Mouse (Mus musculus) thymus, adult 18-20 months (tissue): ENCODE results near the gene Slc25a21.
A peak's percentile ranks its signal among the peaks of the same experiment; 100 is the strongest.

ENCODE experiments used
- DNase-seq, 2 experiments: peaks; one replicate each; pipeline ENCODE4 v3.0.0; 2022; ENCODE audit warnings: mixed read lengths in 2 of 2

The Slc25a21 gene

DNA sequence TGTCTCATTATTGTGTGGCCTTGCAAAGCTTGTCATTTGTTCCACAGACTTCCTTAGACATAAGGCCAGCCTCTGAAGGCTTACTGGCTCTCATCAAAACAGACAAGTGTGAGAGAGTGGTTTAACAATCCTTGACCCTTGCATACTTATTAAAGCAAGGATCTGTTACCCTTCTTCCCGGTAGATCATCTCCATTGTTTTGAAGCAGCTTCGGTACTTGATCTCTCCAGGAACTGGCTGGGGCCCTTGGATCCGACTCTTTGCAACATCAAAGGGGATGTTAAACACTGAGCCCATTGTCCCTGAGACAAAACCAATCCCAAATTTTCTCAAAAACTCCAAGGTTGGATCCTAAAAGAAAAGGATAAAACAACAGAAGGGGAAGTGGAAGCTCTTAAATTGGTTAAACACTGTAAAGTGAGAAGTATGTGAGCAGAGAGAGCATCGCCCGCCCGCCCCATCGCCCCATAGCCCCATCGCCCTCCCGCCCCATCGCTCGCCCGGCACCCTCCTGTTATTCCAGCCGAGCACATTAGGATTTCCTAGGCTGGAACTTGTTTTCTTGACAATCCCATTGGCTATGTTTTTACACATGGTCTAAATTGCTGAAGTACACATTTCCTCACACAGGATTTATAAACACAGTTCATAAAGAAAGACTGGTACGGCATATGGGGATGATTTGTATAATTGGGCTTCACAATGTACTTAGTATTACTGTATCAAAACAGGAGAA is 479.1 kb downstream of the Slc25a21 start:
- no peak for DNase-seq

DNA sequence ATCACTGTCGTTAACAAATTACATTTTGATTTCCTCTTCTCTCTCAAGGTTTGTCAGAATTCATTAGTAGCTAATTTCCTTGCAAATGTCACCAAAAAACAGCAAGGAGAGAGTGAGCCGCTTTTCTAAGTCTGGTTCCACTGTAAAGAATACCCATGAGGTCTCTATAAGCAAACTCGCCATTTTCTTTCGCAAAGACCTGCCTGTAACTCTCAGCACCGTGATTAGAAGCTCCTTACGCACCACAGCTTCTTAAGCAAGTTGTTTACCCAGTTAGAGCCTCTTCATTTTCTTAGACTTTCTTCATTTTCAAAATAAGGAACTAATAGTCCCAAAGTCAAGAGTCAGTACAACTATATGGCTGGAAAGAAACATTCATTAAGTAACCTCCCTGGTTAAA is 496.3 kb downstream of the Slc25a21 start:
- DNase-seq = no peak

DNA sequence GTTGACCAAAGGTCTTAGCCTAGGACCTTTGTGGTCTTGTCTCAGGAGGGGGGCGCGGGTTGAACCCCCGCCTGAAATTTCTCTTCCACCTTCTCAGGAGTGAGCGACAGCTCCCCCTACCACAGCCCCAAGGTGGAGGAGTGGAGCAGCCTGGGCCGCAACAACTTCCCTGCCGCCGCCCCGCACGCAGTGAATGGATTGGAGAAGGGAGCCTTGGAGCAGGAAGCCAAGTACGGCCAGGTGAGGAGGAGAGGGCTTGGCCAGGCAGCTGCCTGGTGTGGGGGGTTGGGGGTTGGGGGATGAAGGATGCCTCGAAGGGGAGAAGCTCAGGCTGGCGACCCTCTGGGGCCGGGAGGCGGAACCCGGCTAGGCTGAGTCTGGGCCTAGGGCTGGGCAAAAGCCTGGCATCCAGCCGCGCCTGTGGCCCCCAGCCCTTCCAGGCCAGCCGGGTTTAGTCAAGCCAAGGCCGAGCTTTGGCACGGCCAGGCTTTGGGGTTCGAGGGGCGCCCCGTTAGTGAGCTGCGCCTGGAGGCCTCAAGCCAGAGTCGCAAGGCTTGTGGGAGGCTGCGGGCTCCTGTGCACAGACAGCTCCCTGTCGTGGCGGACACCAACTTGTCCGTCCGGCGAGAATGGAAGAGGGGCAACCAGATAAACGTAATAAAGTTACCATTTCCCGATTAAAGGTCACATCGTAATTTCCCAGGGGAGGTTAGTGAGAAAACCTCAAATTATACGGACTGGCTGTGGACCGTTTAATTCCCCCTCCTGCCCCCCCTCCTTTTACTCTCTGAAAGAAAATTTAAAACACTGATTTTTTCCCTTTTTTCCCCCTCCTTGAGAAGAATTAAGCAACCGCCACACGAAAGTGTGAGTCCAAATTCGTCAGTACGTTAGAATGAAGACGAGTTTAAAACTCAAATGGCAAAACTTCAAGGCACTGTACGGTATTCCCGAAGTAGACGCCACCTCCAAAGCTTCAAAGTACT is 497.1 kb downstream of the Slc25a21 start:
- DNase-seq = no peak

DNA sequence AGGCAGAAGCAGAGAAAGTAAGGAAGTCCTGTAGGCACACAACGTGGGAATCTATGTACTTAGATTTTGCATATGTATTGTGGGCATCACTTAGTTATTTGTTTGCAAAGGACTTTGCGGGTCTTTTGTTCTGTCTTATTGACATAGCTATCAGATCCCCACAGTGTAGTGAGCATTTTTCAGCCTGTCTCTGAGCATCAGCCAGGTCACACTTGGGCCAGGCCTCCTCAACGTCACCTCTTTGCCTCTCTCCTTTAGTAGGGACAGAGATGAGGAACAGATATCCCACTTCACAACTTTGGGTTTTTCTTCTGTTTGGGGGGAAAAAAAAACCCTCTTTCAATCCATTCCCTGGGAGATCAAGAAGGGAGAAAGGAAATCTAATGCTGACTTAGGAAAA is 497.9 kb downstream of the Slc25a21 start:
- no peak for DNase-seq

DNA sequence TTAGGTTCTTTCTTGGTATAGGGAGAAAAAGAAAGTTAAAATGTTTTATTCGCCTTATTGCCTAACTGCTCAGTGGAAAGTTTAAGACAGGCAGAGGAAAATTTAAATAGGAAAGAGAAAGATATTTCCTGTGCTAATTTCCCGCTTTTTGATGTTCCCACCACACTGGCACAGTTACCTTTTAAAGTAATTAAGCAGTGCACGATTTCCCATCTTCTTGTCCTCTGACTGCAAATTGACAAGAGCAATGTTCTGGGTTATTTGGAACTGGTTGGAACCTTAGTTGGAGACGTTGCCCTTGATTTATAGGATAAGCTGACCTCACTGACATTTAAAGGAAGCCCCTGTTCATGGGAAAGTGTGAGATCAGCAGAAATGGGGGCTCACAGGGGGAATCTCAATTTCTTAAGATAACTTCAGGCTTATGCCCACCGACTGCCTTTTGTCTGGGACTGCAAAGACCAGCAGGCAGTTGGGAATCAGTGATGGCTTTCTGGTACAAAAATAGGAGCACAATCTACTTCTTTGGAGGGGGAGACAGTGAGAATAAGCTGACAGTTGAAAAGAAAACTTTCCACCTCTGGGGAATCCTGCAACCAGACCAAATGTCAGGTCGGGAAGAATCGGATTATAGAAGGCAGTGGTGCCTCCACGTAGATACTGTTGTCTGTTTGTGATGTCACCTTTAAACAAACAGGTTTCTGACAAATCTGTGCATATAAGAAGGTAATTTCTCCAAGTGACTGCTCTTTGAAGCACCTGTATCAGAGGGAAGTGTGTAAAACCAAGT is 498.9 kb downstream of the Slc25a21 start:
- DNase-seq = no peak

DNA sequence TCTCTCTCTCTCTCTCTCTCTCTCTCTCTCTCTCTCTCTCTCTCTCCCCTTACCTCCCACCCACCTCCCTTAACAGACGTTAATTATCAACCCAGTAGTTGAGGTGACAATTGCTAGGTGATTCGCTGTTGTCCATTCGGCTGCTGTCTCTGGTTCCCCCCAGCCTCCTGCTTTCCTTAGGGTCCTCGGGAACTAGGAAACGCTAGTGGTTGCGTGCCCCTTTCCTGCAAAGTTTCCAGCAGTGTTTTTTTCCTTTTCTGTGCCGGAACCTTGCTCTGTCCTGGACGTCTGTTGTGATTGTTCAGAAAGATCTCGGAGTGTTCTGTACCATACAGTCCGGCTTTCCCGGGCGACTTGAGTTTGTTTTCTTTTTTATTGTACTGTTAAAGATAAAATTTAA is 499.5 kb downstream of the Slc25a21 start:
- no peak for DNase-seq

DNA sequence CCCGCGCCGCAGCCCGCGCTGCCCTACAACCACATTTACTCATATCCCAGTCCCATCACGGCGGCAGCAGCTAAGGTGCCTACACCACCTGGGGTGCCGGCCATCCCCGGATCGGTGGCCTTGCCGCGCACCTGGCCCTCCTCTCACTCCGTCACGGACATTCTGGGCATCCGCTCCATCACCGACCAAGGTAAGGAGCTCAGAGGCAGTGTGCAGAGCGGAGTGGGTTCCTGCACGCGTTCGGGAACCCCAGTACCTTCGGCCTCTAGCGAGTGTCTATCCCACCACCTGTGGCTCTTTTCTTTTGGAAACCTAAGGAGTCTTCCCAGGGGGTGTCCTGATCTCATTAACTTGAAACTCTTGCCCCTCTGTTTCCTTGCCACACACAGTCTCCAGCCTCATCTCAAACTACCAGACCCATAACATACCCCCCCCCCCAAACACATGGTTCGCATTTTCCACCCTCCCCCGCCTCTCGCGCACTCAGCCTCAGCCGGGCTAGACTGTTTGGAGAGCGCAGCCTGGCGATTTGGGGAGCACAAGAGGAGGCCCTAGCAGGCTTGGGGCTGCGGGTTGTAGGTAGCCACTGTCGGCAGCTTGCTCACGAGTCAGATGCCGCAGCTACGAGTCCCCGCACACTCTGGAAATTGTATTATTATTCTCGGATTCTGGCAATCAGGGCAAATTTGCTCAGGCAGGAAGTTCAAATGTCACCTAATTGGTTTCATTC is 500.1 kb downstream of the Slc25a21 start:
- no peak for DNase-seq

DNA sequence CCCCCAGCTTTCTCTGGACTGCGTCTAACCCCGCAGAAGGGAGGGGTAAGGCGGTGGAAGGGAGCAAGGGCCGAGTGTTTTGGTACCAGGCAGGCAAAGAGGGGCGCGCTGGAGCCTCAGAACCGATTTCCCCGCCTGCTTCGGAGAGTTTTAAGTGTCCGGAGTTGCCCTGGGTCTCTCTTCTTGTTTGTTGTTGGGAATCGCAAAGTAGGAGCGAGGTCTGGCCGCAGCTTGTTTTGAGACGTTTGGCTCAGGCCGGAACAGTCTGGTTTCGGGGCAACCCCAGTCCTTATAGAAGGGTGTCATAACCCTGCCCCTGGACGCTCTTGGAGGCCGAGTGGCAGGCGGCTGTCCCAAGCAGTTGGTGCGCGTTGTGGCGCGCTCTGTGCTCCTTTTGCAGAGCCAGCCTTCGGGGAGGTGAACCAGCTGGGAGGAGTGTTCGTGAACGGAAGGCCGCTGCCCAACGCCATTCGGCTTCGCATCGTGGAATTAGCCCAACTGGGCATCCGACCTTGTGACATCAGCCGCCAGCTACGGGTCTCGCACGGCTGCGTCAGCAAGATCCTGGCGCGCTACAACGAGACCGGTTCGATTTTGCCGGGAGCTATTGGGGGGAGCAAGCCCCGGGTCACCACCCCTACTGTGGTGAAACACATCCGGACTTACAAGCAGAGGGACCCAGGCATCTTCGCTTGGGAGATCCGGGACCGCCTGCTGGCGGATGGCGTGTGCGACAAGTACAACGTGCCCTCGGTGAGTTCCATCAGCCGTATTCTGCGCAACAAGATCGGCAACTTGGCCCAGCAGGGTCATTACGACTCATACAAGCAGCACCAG is 500.9 kb downstream of the Slc25a21 start:
- DNase-seq = no peak

DNA sequence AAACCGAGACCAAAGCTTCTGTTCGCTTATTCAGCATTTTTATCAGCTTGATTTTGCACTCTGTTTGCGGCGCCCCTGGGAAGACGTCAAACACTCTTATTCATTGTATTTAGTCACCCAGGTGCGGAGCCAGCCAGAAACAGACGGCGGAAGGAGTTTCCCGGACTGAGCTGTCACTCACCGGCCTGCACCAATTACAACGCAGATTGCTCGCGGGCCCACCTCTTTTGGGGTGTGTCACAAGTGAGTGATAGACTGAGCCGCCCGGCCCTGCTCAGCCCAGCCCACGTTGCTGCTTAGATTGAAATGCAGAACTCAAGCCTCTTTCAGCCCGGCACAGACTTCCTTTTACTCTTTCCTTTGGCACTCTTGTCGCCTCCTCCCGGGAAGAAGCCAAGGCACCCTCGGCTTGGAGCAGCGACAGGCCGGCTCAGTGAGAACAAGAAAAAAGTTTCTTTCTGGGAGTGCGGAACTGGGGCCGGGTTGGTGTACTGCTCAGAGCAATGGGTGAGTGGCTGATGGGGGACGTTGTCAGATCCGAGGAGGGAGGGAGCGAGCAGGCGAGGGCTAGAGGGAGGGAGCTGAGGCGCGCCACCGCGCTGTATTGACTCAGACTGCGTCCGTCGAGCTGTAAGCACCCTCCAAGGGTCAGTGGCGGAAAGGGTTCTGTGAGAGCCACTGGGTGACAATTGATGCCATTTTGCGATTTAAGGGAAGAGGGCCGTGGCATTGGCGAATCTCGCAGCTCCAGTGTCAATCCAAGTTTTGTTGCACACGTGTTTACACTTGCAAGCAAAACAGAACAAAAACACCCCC is 501.7 kb downstream of the Slc25a21 start:
- peak in 1 of 2 experiments; percentile 17 for DNase-seq

DNA sequence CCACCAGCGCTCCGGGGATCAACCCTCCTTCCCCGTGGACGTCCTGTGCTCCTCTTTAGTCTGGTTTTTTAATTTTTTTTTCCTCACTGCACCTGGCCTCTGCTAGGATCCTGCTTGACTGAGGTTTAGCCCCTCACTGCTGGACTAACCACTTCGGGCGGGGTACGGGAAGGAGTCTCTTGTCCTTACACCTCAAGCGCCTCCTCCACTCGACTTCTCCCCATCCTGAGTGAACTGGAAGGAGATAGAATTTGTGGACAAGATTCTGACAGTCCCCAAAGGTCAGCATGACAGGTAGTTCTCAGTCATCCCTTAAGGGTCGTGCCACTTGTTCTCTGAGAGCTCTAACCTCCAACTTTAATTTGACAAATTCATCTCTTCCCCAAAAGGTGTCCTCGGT is 502.3 kb downstream of the Slc25a21 start:
- no peak for DNase-seq

DNA sequence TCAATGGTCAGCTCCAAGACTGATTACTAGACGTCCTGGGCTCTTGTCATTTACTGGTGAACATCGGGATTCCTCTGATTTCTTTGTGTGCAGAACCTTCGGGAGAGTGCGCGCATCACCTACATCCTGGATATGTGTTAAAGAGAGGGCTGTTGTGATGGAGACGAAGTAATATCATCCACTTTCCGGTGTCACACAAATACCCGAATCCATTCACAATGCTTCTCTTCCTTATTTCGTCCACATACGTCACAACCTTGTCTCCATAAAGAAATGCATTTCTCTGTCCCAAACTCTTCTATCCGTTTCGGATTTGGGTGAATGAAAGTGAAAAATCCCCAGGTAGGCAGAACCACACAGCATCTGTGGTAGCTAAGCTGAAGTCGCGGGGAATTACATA is 502.9 kb downstream of the Slc25a21 start:
- DNase-seq = no peak

DNA sequence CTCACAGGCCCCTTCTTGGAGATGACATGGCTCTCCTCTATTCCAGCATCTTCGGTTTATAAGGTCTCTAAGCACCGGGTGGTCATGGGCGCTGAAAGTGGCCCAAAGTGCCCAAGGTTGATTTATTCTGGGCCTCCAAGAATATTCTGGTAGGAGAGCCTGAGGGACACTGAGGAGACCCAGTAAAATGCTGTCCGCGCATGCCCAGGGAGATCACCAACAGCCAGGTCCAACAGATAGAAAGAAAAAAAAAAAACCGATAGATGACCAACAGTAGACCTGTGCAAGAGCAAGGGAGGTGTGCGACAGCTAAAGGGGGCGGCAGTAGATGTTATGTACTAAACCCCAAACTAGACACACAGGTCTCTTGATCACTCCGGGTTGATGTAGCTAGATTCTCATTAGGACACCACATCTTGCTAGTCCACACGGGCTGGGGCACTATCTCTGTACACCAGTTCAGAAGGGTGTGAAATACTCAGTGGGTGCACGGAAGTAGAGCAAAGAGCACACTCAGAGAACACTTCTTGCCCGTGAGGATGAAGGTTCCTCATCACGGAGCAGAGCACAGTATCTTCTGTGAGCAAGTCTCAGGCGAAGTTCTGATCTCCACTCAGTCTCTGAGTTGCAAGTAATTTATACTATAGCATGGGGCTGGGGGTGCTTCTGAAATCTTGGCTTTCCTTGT is 503.7 kb downstream of the Slc25a21 start:
- DNase-seq = no peak

DNA sequence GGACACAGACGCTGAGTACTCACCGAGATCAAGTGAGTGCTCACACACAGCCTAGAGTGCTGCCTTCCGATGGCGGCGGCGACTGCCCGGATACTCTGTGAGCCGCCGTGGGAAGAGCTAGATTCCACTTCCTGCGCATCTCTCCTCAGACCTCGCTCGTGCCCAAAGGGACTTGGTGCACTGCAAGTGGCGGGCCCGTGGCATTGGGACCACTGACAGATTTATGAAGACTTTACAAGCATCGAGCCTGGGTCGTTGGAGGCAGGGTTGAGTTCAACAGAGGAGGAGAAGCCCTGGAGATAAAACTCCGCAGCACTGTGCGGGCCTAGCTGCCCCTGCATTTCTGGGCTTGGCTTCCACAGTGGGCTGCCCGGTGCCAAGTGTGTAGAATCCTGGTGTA is 504.7 kb downstream of the Slc25a21 start:
- no peak for DNase-seq

DNA sequence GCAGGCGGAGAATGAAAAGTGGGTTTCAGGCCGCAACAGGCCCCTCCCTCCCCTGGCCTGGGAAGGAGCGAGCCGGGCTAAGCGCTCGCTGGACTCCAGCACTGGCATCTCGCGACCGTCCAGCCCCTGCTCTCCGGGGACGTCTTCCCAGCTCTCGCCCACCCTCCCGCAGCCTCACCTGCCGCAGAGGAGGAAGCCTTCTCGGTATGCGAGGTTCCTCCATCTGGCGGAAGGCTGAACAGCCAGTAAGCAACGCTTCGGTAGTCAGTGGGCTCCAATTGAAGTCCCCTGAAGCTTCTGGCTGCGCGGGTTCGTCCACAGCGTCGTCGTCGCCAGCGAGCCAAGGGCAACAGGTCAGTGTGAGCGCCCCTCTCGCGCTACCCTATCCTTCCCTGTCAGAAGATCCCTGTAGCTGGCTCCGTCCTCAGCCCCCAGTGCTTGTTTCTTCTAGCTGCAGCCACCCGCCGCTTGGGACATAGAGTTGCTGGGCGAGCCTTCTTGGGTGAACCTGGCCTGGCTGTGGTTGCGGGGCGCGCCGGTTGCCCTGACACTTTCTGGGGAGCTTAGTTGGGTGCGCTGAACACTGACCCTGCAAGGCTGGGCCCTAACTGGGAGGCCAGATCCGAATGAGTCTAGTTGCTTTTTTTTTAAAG is 505.7 kb downstream of the Slc25a21 start, which contains the start of gene Pax9:
Gene Pax9, plus strand, starts transcription at position 341 of the 653 bp plus-strand sequence.
- no peak for DNase-seq

DNA sequence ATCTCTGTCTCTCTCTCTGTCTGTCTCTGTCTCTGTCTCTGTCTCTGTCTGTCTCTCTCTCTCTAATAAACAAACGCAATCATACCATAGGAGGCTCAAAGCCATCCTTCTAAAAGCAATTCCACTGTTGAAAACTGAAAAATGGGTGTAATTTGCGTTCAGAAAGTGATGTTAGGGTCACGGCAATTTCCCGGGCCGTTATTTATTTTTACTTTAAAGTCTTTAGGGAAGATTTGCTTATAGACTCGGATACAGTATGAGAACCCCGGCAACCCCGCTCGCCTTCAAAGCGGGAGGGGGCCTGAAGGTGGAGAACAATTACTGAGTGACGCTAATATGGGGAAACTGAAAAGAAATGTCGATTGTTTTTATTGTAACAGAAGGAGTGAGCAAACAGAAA is 506.3 kb downstream of the Slc25a21 start:
- no peak for DNase-seq

DNA sequence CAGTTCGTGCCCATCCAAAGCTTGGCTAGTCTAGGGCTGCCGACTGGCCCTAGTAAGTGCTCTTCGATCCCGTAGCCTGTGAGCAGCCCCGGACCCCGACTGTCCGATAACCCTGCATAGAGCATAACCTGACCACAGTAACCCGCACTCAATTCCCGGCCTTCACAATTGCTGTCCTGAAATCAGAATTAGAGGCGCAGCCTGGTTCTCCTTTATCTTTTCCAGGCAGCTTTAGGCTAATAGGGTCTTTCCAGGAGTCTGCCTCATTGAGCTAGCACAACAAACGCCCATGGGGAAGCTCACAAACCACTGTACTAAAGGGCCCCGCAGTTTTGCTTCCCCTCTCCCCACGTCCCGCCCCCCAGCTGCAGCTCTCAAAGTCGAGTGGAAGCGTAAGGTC is 506.9 kb downstream of the Slc25a21 start:
- DNase-seq = no peak

DNA sequence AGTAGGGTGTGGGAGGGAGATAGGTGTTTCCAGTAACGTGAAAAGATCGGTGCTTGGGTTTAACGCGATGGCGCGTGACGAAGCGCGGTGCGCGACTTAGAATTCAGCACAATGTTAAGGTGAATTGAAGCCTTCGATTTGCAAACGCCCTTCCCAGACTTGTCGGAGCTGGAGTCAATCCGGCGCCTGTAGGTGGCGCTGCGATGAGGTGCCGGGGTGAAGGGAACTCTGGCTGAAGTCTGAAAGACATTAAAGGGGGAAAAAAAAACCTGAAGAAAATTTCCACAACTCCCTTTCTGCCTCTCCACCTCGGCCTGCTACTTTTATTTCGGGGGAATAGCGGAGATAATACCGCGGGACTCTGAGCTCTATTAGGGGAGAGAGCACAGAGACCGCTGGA is 507.5 kb downstream of the Slc25a21 start:
- DNase-seq = no peak

DNA sequence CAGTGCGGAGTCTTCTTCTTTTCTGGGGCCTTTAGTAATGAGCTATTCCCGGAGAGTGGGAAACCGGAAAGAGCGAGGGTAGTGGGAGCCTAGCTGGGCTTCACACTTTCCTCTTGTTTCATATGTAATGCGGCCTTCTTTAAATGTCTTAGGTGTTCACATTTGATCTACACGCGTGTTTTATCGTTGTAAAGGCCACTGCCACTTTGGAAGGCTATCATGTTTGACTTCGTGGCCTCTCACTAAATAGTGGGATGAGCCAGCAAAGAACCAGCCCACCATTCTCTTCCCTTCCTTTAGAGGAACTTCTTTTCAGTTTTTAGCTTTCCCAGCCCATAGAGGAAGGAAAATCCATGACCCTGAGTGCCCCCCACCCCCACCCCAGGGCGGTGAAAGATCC is 507.9 kb downstream of the Slc25a21 start:
- DNase-seq = no peak

DNA sequence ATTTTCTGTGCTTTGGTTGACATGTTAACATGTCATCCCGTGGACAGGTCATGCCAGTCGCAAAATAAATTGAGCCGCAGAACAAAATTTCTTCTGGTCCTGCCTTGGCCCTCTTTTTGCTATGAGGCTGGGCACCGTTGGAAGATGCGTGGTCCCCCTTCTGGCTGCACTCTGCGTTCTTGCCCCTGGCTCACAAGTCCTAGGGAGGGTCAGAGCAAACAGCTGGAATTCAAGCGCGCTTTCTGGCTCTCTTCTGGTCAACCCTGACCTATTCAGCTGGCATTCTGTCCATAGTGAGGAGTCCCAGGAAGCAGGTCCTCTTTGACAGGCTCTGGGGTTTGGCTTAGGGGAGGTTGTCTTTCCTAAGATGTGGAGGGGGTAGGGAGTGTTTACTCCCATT is 508.4 kb downstream of the Slc25a21 start:
- no peak for DNase-seq
